Mouse (Mus musculus): Measurements from ENCODE around the gene Ube3b.

The Ube3b gene

GRCm38 (mm10) chr5:114373581-114373980, 6.8 kb upstream of the Ube3b start:
- DNase-seq (ENCODE audit: extremely low spot score, low read depth, low spot score): no peak

- DNase-seq (ENCODE audit: extremely low spot score, low read depth, low spot score): no peak
Observed at GRCm38 (mm10) chr5:114374409-114375213, 5.8 kb upstream of the Ube3b start.

GRCm38 (mm10) chr5:114378177-114378920, 2.1 kb upstream of the Ube3b start:
- DNase-seq (ENCODE audit: extremely low spot score, low read depth, low spot score): no peak

- no peak for DNase-seq (ENCODE audit: extremely low spot score, low read depth, low spot score)
Observed at GRCm38 (mm10) chr5:114378936-114379335, 1.5 kb upstream of the Ube3b start.

GRCm38 (mm10) chr5:114379763-114380162, 644 bp upstream of the Ube3b start:
- DNase-seq (ENCODE audit: extremely low spot score, low read depth, low spot score): no peak

- no peak for DNase-seq (ENCODE audit: extremely low spot score, low read depth, low spot score)
Observed at GRCm38 (mm10) chr5:114381013-114381351, 575 bp downstream of the Ube3b start.

GRCm38 (mm10) chr5:114383184-114383904, 2.9 kb downstream of the Ube3b start:
- DNase-seq (ENCODE audit: extremely low spot score, low read depth, low spot score): no peak

- DNase-seq (ENCODE audit: extremely low spot score, low read depth, low spot score): no peak
Observed at GRCm38 (mm10) chr5:114384448-114384847, 4.0 kb downstream of the Ube3b start.

GRCm38 (mm10) chr5:114393169-114393568, 12.8 kb downstream of the Ube3b start:
- DNase-seq (ENCODE audit: extremely low spot score, low read depth, low spot score): no peak

- DNase-seq (ENCODE audit: extremely low spot score, low read depth, low spot score): no peak
Observed at GRCm38 (mm10) chr5:114406592-114406991, 26.2 kb downstream of the Ube3b start.

GRCm38 (mm10) chr5:114407269-114407668, 26.9 kb downstream of the Ube3b start:
- no peak for DNase-seq (ENCODE audit: extremely low spot score, low read depth, low spot score)

GRCm38 (mm10) chr5:114407810-114408209, 27.4 kb downstream of the Ube3b start:
- DNase-seq (ENCODE audit: extremely low spot score, low read depth, low spot score): no peak

- DNase-seq (ENCODE audit: extremely low spot score, low read depth, low spot score): no peak
Observed at GRCm38 (mm10) chr5:114408846-114409245, 28.4 kb downstream of the Ube3b start.

GRCm38 (mm10) chr5:114410429-114410828, 30.0 kb downstream of the Ube3b start:
- no peak for DNase-seq (ENCODE audit: extremely low spot score, low read depth, low spot score)

GRCm38 (mm10) chr5:114412361-114412998, 32.1 kb downstream of the Ube3b start:
- DNase-seq (ENCODE audit: extremely low spot score, low read depth, low spot score): no peak

GRCm38 (mm10) chr5:114413067-114413735, 32.8 kb downstream of the Ube3b start:
- DNase-seq (ENCODE audit: extremely low spot score, low read depth, low spot score): no peak

GRCm38 (mm10) chr5:114415606-114416005, 35.2 kb downstream of the Ube3b start:
- DNase-seq (ENCODE audit: extremely low spot score, low read depth, low spot score): no peak

- DNase-seq (ENCODE audit: extremely low spot score, low read depth, low spot score): no peak
Observed at GRCm38 (mm10) chr5:114416855-114417254, 36.4 kb downstream of the Ube3b start.

- DNase-seq (ENCODE audit: extremely low spot score, low read depth, low spot score): no peak
Observed at GRCm38 (mm10) chr5:114418541-114418940, 38.1 kb downstream of the Ube3b start.

- no peak for DNase-seq (ENCODE audit: extremely low spot score, low read depth, low spot score)
Observed at GRCm38 (mm10) chr5:114421561-114422298, 41.3 kb downstream of the Ube3b start.
